Mouse (Mus musculus) T-helper 2 cell (primary cell): ENCODE measurements around the gene Adgrd1.
"Not testable (repeated sequence)": the region's sequence is repeated elsewhere in the genome, so short reads cannot be mapped to it uniquely, and the experiment has no call there.

Experiments
- in situ Hi-C: fragments of 300-600 bp; cut with MboI, MseI; formaldehyde crosslinking; loops from one replicate; pipeline ENCODE4 v1.15.1; 2025; ENCODE audit warnings: high pct_unique_total_duplicates

The Adgrd1 gene

GRCm38 (mm10) chr5:129093158-129093557 lies 3.4 kb upstream of the Adgrd1 start:
- in situ Hi-C loops: no loop called here

GRCm38 (mm10) chr5:129094236-129094635 lies 2.3 kb upstream of the Adgrd1 start:
- in situ Hi-C loops: no loop called here

GRCm38 (mm10) chr5:129104043-129104442 lies 7.5 kb downstream of the Adgrd1 start:
- in situ Hi-C loops: no loop called here

- in situ Hi-C loops: no loop called here
These were observed 15.2 kb downstream of the Adgrd1 start for GRCm38 (mm10) chr5:129111729-129112128.

DNA sequence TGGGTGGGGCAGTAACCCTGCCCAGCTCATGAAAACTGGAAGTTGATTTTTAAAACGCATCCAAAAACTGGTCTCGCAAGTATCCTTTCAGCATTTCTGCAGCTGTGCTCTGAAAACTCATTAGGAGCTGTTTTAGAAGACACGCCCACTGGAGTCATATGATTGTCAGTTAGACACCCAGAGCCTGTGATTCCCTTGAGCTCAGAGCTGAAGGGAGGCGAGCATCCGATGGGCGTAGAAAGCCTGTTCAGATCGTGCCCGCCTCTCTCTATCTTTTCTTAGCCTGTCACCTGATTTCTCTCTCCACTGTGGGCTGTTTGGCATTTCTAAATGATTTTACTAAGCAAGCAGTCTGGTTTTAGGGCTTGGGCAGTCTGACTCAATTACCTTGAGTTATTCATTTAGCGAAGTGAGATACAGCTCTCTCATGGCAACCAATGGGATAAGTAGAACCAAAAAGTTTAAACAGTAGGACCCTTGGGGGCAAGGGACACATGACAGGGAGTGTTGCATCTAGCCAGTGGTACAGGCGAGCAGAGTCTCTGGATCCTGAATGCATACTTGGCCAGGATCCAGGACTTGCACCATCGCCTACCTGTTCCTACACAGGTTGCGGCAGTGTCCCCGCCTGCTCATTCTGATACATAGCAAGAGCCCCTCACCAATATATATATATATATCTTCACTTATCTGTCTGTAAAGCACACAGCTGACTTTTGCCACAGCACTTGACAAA lies 17.4 kb downstream of the Adgrd1 start:
- in situ Hi-C loops: no loop called here

DNA sequence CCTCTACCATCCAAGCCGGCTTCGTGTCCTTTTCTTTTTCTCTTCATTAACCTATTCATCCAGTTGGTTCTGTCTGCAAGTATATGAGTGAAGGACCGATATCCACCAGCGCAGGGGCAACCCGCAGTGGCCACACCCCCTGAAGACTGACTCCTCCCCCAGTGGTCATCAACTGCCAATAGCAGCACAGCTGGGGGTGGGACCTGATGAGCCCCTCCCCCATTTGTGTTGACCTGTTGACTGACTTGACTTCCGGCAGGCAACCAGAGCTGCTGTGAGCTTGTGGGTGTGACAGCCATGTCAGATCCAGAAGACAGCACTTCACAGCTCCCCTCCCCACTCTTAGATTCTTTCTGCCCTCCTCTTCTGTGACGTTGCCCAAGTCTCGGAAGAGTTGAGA lies 19.7 kb downstream of the Adgrd1 start:
- in situ Hi-C loops: no loop called here

DNA sequence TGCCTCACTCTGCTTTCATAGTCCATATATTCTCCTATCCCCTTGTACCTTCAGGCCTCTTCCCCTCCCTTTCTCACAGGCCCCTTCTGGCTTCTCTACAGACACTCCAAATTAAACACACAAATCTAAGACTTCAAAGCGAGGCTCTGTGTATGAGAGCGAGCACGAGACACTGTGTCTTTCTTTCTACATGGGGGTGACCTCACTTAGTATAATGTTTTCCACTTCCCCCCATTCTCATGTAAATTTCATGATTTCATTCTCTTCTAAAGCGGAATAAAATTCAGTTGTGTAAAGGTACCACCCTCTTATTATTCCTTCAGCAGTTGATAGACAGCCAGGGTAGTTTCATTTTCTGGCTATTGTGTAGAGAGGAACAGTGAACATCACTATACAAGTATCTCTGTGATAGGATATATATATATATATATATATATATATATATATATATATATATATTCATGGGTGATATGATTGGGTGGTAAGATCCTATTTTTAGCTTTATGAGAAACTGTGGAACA lies 21.1 kb downstream of the Adgrd1 start:
- in situ Hi-C loops: no loop called here

- in situ Hi-C loops: no loop called here
These were observed 22.0 kb downstream of the Adgrd1 start for GRCm38 (mm10) chr5:129118523-129118922.

DNA sequence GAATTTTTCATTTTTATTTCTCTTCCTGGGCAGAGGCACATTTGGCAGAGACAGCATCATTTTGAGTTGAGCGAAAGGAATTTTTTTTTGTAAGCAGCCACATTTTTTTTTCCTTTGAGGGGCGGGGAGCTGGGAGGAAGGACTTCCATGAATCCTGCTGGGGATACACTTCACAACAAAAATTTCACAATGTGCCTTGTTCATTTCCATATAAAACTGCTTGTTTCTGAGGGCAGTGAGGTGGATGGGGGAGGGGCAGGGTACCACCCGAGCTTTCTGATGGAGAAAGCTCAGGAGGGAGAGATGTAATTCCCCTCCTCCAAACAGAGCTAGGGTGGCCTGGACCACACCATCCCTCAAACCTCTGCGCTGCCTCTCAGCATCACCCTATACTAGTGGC lies 22.6 kb downstream of the Adgrd1 start:
- in situ Hi-C loops: no loop called here

- in situ Hi-C loops: no loop called here
These were observed 25.2 kb downstream of the Adgrd1 start for GRCm38 (mm10) chr5:129121654-129122285.

DNA sequence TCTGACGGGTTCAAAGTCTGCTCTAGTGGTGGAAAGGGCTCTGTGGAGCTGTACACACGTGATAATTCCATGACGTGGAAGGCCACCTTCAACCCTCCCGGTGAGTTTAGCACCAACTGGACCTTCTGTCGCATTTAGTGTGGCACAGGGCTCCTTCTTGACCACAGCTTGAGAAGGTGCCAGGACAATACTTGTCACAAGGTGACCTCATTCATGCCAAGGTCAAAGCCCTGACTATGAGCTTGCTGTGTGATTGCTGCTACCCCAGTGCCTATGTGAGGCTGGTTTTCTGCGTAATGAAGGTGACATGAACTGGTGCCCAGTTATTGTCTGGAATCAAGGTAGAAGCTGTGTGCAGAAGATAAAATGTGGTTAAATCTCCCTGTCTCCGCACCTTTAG lies 25.9 kb downstream of the Adgrd1 start:
- in situ Hi-C loops: no loop called here

- in situ Hi-C loops: no loop called here
These were observed 27.7 kb downstream of the Adgrd1 start for GRCm38 (mm10) chr5:129124070-129124828.

DNA sequence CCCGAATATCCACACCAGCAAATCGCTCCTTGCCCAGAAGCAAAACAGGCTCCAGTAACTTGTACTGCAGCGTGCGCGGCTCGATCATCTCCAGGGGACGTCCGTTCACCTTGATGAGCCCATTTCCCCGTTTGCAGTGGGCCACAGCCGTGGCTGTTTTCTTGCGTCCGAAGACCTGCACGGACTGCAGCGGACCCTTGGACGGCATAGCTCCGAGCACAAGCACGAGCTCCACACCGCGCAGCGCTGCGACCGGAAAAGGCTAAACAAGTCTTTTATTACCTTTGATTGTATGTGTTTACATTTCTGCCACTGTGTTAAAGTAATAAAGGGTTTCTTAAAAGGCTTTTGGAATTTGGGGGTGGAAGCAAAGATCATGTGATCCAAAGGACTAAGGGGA lies 31.8 kb downstream of the Adgrd1 start:
- in situ Hi-C loops: not testable (repeated sequence)

DNA sequence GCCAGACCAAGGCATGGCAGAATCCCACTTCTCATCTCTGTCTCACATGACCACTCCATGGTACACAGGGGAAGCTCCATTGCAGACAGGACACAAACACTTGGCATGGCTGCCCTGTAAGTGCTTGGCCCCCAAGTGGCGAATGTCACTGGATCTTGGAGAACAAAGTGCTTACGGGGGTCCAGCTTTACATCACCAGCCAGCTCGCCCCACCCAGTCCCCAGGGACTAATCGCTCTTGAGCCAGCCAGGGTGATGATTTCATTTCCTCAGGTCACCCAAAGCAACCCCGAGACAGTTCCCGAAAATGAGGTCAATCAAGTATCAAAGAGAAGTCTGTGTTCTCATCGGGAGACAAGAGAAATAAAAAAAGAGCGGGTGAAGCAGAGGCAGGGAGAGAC lies 33.8 kb downstream of the Adgrd1 start:
- in situ Hi-C loops: no loop called here

GRCm38 (mm10) chr5:129137405-129137804 lies 40.9 kb downstream of the Adgrd1 start:
- in situ Hi-C loops: no loop called here

DNA sequence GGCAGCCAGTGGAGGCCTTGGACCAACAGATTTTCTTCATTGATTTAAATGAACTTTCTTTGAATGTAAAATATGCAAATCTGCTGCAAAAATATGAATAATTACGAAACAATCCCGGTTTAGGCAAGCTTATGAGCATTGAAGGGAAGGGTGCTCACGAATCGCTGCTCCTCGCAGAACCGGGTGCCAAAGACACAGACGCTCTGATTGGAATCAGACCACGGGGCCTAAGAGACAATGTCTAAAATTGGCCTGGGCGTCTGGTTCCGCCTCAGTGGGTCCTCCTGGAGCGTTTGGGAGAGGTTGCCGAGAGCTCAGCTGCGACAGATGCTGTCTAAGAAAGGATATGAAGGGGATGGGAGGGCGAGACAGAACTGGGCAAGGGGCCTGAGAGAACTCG lies 42.0 kb downstream of the Adgrd1 start:
- in situ Hi-C loops: no loop called here

- in situ Hi-C loops: no loop called here
These were observed 46.3 kb downstream of the Adgrd1 start for GRCm38 (mm10) chr5:129142801-129143200.

GRCm38 (mm10) chr5:129145307-129145935 lies 48.9 kb downstream of the Adgrd1 start:
- in situ Hi-C loops: no loop called here

DNA sequence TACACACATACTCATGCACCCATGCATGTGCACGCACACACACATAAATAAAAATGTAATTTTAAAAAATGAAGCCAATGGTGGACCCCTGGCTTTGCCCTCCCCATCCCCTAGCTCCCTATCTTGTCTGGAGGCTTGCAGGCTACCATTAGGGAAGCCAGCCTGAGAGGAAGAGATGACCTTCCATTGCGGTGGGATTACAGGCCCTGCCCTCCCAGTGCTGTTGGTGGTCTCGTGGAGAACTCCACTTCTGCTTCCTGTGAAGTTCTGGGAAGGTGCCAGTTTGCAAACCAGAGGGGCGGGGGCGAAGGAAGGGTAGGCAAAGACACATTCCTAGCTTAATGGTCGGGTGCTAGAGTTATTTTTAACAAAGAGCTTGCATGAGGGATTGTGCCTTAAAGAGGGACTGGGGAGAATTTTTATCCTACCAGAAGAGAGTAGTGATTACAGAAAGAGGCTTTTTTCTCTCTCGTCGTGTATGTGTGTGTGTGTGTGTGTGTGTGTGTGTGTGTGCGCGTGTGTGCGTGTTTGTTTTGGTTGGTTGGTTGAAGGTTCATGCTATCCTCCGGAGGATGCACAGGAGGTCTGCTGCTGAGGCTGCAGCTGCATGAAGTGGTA lies 50.5 kb downstream of the Adgrd1 start:
- in situ Hi-C loops: no loop called here

DNA sequence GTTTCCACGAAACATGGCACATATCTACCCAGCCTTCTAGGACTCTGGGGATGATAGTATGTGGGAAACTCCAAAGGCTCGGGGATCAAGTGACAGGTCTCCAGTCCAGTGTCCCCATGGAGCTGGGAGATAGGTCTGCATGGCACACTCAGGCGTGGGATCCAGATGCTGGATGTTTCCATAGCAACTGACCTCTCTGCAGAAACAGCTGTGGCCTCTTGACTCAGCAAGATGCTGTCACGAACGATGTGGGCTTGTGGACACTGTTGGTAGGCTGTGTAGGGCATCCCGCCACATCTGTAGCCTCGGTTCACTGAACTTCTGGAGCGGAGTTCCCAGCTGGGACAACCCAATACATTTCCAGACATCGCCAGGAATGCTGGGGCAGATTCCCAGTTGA lies 51.9 kb downstream of the Adgrd1 start:
- in situ Hi-C loops: no loop called here
